Mouse (Mus musculus): ENCODE data around the gene Zscan25. TPM values are rescaled to one million over a fixed set of nuclear protein-coding genes. Genes with fewer than 3 reads are reported as not detected.
"Not testable (repeated sequence)": the region's sequence is repeated elsewhere in the genome, so short reads cannot be mapped to it uniquely, and the experiment has no call there.

Zscan25 gene
- polyA plus RNA-seq (2015; fragmentation: Nextera tagmentation; extraction: Ambion mirVana) = 0.14 and 0.22 TPM in 2 replicates

DNA sequence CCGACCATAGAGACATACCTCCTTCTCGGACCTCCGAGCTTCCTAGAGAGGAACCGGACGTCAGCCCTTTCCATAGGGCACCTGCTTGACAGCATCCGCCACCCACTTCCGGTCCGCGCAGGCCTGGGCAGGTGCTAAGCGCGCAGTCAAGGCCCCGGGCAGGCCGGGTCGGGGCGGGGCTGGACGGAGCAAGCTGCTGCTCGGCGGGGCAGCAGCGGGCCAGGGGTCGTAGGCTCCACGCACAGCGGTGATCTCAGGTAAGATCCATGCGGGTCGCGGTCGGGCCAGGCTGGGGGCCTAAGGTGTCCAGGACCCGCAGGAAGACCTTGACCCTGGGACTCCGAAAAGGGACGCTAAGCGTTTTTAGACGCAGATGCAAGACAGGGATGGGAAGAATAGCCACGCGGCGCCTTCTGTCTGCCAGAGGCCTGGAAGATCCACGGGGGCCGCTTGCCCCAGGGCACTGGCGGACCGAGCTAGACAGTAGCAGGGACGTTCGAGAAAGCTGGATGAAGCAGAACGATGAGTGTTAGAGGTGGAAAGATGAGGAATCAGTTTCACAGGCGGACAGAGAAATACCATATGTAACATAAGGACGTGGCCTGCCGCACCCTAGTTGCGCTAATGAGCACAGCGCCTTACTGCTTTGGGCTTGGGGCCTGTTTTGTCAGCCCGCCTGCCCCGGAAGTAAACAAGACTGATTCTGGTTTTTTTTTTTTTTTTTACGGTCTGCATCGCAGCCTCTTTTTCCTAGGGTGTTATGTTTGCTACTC, at the start of gene Zscan25:
Gene Zscan25, plus strand, starts transcription at position 130 of the 773 bp plus-strand sequence.
- ATAC-seq (ENCODE audit: low read depth) = peak; percentile 100
- peak within 1 kb of the TSS; percentile 83 for H3K4me2 ChIP-seq (ENCODE audit: low read depth, low read length)
- no peaks in the 10 kb centered on the region for H3K9me3 ChIP-seq (replicated peaks; ENCODE audit: control insufficient read depth, low read length)
- WGBS (ENCODE audit: insufficient replicate concordance) = 1% methylated on average over 50 of the region's 50 CpGs
- peak within 1 kb of the TSS; percentile 84 for H3K9ac ChIP-seq (ENCODE audit: low read depth, low read length)
- H3K4me3 ChIP-seq (ENCODE audit: low read depth, low read length) = peak within 1 kb of the TSS; percentile 84
- H3K27me3 ChIP-seq (ENCODE audit: control insufficient read depth, insufficient read depth, low read depth, low read length) = no peaks in the 10 kb centered on the region
- H3K36me3 ChIP-seq (ENCODE audit: control insufficient read depth, insufficient read depth) = peaks cover 16% of the 10 kb centered on the region
- peaks cover 7% of the 10 kb centered on the region for H3K4me1 ChIP-seq (ENCODE audit: control insufficient read depth, low read depth, low read length)
- peak within 1 kb of the TSS; percentile 84 for H3K27ac ChIP-seq (ENCODE audit: low read length)

DNA sequence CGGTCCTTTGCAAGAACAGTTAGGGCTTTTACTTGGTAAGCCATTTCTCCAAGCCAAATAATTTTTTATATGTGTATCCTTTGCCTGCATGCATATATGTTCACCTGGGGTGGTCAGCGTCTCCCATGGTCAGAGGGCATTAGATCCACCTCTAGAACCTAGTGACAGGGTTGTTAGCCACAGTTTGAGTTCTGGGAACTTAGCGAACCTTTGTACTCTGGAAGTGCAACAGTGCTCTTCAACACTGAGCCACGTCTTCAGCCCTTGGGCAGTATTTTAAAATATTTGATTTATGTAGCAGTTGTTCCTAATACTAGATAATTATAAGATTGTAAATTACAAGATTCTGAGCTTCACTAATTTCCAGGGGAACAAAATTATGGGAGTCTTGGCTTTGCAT, 49.7 kb upstream of the Zscan25 start:
- Histone ChIP-seq H3K4me3 (ENCODE audit: low read depth, low read length) (no peak overlapping the region; the same call in 1 of the 2 replicates), H3K9ac (ENCODE audit: low read depth, low read length) (peak overlapping the region; percentile 97)
- 76% methylated on average over 4 of the region's 4 CpGs for WGBS (ENCODE audit: insufficient replicate concordance)

DNA sequence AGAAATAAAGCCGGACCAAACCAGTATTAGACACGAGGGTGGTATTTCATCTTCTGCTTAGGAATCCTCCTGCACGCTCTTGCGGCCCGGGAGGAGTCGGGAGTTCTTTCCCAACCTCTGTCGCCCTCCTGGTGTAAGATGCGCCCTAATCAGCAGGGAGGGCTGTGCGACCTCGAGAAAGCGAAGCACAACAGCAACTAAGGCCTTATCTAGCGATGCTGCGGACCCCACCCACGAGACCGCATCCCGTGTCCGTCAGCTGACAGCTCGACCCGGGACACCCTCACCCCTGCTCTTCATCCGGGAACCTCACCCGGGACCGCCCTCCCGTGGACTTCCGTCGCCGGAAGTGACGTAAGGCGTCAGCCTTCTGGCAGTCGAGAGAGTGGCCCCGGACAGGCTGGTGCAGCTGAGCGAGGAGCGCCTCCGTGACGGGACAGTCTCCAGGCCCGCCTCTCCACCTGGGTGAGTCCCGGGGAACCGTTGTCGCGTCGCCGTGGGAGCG, 48.9 kb upstream of the Zscan25 start, which contains the start of gene Zfp655:
Gene Zfp655, plus strand, starts transcription at position 349 of the 505 bp plus-strand sequence.
- H3K27me3 ChIP-seq (ENCODE audit: control insufficient read depth, insufficient read depth, low read depth, low read length) = no peaks in the 10 kb centered on the region
- H3K4me3 ChIP-seq (ENCODE audit: low read depth, low read length) = peak within 1 kb of the TSS; percentile 97
- peak; percentile 98 for ATAC-seq (ENCODE audit: low read depth)
- H3K27ac ChIP-seq (ENCODE audit: low read length) = peak within 1 kb of the TSS; percentile 98
- no peaks in the 10 kb centered on the region for H3K9me3 ChIP-seq (replicated peaks; ENCODE audit: control insufficient read depth, low read length)
- peaks cover 24% of the 10 kb centered on the region for H3K36me3 ChIP-seq (ENCODE audit: control insufficient read depth, insufficient read depth)
- peaks cover 17% of the 10 kb centered on the region for H3K4me1 ChIP-seq (ENCODE audit: control insufficient read depth, low read depth, low read length)
- H3K4me2 ChIP-seq (ENCODE audit: low read depth, low read length) = peak within 1 kb of the TSS; percentile 84
- peak within 1 kb of the TSS; percentile 97 for H3K9ac ChIP-seq (ENCODE audit: low read depth, low read length)
- WGBS (ENCODE audit: insufficient replicate concordance) = under 1% methylated on average over 42 of the region's 42 CpGs

More for the DNA sequence above, 49.7 kb upstream of the Zscan25 start:
- Histone ChIP-seq H3K27me3 (ENCODE audit: control insufficient read depth, insufficient read depth, low read depth, low read length) (no peaks in the 10 kb centered on the region), H3K4me2 (ENCODE audit: low read depth, low read length) (peak overlapping the region; percentile 84), H3K36me3 (ENCODE audit: control insufficient read depth, insufficient read depth) (peaks cover 22% of the 10 kb centered on the region), H3K9me3 (replicated peaks; ENCODE audit: control insufficient read depth, low read length) (no peaks in the 10 kb centered on the region), H3K27ac (ENCODE audit: low read length) (peak overlapping the region; percentile 98), H3K4me1 (ENCODE audit: control insufficient read depth, low read depth, low read length) (peaks cover 17% of the 10 kb centered on the region)
- no peak for ATAC-seq (ENCODE audit: low read depth)

DNA sequence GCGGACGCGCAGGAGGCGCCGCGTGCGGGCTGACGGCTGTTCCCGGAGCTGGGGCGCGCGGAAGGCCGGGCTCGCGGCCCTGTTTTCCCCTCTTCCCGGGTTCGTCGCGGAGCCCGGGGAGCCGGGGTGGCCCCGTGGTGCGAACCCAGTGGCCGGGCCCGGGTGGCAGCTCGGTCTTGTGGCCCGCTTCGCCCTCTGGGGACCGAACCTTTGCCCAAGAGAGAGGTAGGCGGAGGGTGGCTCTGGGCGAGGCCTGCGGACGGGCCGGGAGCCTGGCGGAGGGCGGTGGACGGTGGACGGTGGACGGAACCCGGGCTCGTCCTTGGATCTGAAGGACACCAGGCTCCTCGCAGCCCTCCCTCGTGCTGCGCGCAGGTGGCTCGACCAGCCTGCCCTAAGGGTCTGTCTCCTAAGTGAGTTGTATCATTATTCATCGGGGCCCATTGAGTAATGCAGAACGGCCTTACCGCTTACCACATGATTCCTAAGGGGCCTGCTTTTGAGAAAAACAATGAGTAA, 48.3 kb upstream of the Zscan25 start:
- Histone ChIP-seq H3K27ac (ENCODE audit: low read length) (peak overlapping the region; percentile 98), H3K36me3 (ENCODE audit: control insufficient read depth, insufficient read depth) (peaks cover 26% of the 10 kb centered on the region), H3K4me1 (ENCODE audit: control insufficient read depth, low read depth, low read length) (peaks cover 17% of the 10 kb centered on the region), H3K27me3 (ENCODE audit: control insufficient read depth, insufficient read depth, low read depth, low read length) (no peaks in the 10 kb centered on the region), H3K4me3 (ENCODE audit: low read depth, low read length) (peak overlapping the region; percentile 97), H3K4me2 (ENCODE audit: low read depth, low read length) (peak overlapping the region; percentile 84), H3K9ac (ENCODE audit: low read depth, low read length) (peak overlapping the region; percentile 97), H3K9me3 (replicated peaks; ENCODE audit: control insufficient read depth, low read length) (no peaks in the 10 kb centered on the region)
- WGBS (ENCODE audit: insufficient replicate concordance) = under 1% methylated on average over 49 of the region's 49 CpGs
- peak; percentile 49 for ATAC-seq (ENCODE audit: low read depth)

DNA sequence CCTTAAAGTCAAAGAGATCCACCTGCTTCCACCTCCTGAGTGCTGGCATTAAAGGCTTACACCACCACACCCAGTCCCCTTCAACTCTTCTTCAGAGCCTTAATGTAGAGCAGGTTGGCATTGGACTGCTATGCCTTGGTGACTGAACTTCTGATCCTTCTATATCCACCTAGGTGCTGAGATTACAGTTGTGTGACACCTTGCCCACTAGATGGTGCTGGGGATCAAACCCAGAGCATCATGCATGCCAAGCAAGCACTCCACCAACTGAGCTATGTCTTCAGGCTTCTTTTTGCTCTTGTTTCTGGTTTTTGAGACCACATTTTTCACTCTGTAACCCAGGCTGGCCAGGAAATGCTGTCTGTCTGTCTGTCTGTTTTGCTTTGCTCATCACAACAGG, 45.7 kb upstream of the Zscan25 start:
- Histone ChIP-seq H3K27ac (ENCODE audit: low read length) (no peak overlapping the region), H3K36me3 (ENCODE audit: control insufficient read depth, insufficient read depth) (peaks cover 36% of the 10 kb centered on the region), H3K9ac (ENCODE audit: low read depth, low read length) (no peak overlapping the region), H3K4me1 (ENCODE audit: control insufficient read depth, low read depth, low read length) (peaks cover 17% of the 10 kb centered on the region), H3K27me3 (ENCODE audit: control insufficient read depth, insufficient read depth, low read depth, low read length) (no peaks in the 10 kb centered on the region), H3K9me3 (replicated peaks; ENCODE audit: control insufficient read depth, low read length) (no peaks in the 10 kb centered on the region), H3K4me2 (ENCODE audit: low read depth, low read length) (no peak overlapping the region), H3K4me3 (ENCODE audit: low read depth, low read length) (no peak overlapping the region)
- ATAC-seq (ENCODE audit: low read depth) = no peak

DNA sequence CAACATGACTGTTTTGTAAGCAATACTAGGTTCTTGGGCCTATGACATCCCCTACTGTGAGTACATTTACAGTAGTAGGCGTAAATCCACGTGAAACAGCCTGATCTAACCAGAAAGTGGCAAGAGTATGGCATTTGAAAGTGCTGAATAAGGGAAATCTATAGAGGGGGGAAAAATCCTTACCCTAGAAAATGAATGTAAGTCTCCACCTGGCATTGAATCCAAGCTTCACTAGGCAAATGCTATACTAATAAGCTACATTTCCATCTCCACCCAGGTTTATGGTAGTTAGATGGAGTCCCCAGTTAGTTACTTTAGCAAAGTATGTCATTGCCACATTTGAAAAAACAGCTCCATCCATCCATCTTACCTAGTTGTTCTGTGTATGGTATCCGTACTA, 30.8 kb upstream of the Zscan25 start:
- H3K4me1 ChIP-seq (ENCODE audit: control insufficient read depth, low read depth, low read length) = no peaks in the 10 kb centered on the region
- no peak overlapping the region for H3K27ac ChIP-seq (ENCODE audit: low read length)
- no peaks in the 10 kb centered on the region for H3K27me3 ChIP-seq (ENCODE audit: control insufficient read depth, insufficient read depth, low read depth, low read length)
- 82% methylated on average over 3 of the region's 3 CpGs for WGBS (ENCODE audit: insufficient replicate concordance)
- no peaks in the 10 kb centered on the region for H3K9me3 ChIP-seq (replicated peaks; ENCODE audit: control insufficient read depth, low read length)
- peaks cover 10% of the 10 kb centered on the region for H3K36me3 ChIP-seq (ENCODE audit: control insufficient read depth, insufficient read depth)
- no peak overlapping the region for H3K4me3 ChIP-seq (ENCODE audit: low read depth, low read length)
- no peak overlapping the region for H3K4me2 ChIP-seq (ENCODE audit: low read depth, low read length)
- no peak overlapping the region for H3K9ac ChIP-seq (ENCODE audit: low read depth, low read length)
- ATAC-seq (ENCODE audit: low read depth) = no peak

DNA sequence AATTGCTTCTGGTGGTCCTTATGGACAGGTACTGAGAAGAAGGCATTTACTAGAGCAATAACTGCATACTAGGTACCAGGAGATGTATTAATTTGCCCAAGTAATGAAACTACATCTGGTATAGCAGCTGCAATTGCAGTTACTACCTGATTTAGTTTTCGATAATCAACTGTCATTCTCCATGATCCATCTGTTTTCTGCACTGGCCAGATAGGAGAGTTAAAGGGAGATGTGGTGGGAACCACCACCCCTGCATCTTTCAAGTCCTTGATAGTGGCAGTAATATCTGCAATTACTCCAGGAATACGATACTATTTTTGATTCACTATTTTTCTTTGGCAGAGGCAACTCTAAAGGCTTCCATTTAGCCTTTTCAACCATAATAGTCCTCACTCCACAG, 6.7 kb upstream of the Zscan25 start:
- ATAC-seq (ENCODE audit: low read depth); H3K4me1 ChIP-seq (ENCODE audit: control insufficient read depth, low read depth, low read length); H3K36me3 ChIP-seq (ENCODE audit: control insufficient read depth, insufficient read depth); H3K4me3 ChIP-seq (ENCODE audit: low read depth, low read length); H3K27me3 ChIP-seq (ENCODE audit: control insufficient read depth, insufficient read depth, low read depth, low read length); H3K9me3 ChIP-seq (replicated peaks; ENCODE audit: control insufficient read depth, low read length); H3K27ac ChIP-seq (ENCODE audit: low read length); H3K9ac ChIP-seq (ENCODE audit: low read depth, low read length); H3K4me2 ChIP-seq (ENCODE audit: low read depth, low read length): not testable (repeated sequence)
- 63% methylated on average over 2 of the region's 2 CpGs for WGBS (ENCODE audit: insufficient replicate concordance)

DNA sequence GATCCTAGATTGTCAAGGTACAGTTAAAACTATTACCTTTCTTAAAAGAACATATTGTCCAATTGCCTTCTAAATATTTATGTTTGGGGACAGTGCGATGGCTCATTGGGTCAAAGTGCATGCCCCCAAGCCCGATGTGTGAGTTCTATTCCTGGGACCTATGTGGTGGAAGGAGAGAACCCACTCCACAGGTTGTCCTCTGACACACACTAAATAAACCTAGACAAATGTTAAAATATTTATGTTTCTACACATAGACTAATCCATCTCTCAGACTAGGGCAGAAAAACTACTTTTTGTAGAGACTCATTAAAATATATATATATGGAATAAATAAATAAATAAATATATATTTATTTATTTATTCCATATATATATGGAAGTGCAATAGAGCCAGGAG, 352 bp upstream of the Zscan25 start:
- no peak overlapping the region for H3K27ac ChIP-seq (ENCODE audit: low read length)
- peaks cover 7% of the 10 kb centered on the region for H3K4me1 ChIP-seq (ENCODE audit: control insufficient read depth, low read depth, low read length)
- H3K36me3 ChIP-seq (ENCODE audit: control insufficient read depth, insufficient read depth) = peaks cover 16% of the 10 kb centered on the region
- peak overlapping the region; percentile 84 for H3K4me3 ChIP-seq (ENCODE audit: low read depth, low read length)
- no peak for ATAC-seq (ENCODE audit: low read depth)
- no peak overlapping the region; the same call in 1 of the 2 replicates for H3K4me2 ChIP-seq (ENCODE audit: low read depth, low read length)
- no peaks in the 10 kb centered on the region for H3K9me3 ChIP-seq (replicated peaks; ENCODE audit: control insufficient read depth, low read length)
- no peaks in the 10 kb centered on the region for H3K27me3 ChIP-seq (ENCODE audit: control insufficient read depth, insufficient read depth, low read depth, low read length)
- WGBS (ENCODE audit: insufficient replicate concordance) = 92% methylated on average over 2 of the region's 2 CpGs
- peak overlapping the region; percentile 84; the same call in 1 of the 2 replicates for H3K9ac ChIP-seq (ENCODE audit: low read depth, low read length)

DNA sequence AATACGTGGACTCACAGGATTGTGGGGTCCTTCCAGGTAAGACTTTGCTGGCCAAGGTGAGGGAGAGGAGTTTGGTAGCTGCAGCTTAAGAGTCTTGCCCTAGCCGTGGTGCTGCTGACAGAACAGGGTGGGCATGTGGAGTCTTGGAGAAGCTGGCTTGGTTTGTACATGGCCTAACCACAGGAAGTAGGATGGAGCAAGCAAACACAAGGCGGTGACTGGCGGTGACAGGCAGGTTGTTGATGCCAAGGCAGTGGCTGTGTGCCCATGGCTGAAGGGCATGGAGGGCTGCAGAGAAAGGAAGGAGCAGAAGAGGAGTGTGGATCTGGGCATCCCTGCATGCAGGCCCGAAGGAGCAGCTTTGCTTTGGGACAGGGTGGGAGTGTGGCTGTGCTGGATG, 8.1 kb downstream of the Zscan25 start:
- peaks cover 50% of the 10 kb centered on the region for H3K36me3 ChIP-seq (ENCODE audit: control insufficient read depth, insufficient read depth)
- ATAC-seq (ENCODE audit: low read depth) = no peak
- H3K4me1 ChIP-seq (ENCODE audit: control insufficient read depth, low read depth, low read length) = no peaks in the 10 kb centered on the region
- no peak overlapping the region for H3K9ac ChIP-seq (ENCODE audit: low read depth, low read length)
- no peak overlapping the region for H3K4me2 ChIP-seq (ENCODE audit: low read depth, low read length)
- 76% methylated on average over 5 of the region's 5 CpGs for WGBS (ENCODE audit: insufficient replicate concordance)
- no peak overlapping the region for H3K4me3 ChIP-seq (ENCODE audit: low read depth, low read length)
- H3K27me3 ChIP-seq (ENCODE audit: control insufficient read depth, insufficient read depth, low read depth, low read length) = no peaks in the 10 kb centered on the region
- H3K9me3 ChIP-seq (replicated peaks; ENCODE audit: control insufficient read depth, low read length) = no peaks in the 10 kb centered on the region
- no peak overlapping the region for H3K27ac ChIP-seq (ENCODE audit: low read length)
